In genomic region chr2:150656112-150656511, GRCm38 (mm10) we compare ENCODE assay signal across 23 mouse cellular contexts. TPM values are rescaled to one million over a fixed set of nuclear protein-coding genes. Genes with fewer than 3 reads are reported as not detected.
DNase-seq lines count a peak whose midpoint lies in the region; ATAC-seq and TF ChIP-seq lines count a peak whose summit lies in the region.
"Had no signal": no experiment of that assay in that cellular context is flagged by ENCODE, and none has a peak within 500 bp of the region (broad histone marks: within the 10 kb centered on the region; RNA-seq: fewer than 3 reads in every experiment).

No protein-coding gene starts in this region.

- peak overlapping the region; percentile 62; the same call in 1 of the 2 replicates for H3K27ac ChIP-seq in forebrain, embryonic 10.5 days
- no peak overlapping the region for H3K27ac ChIP-seq in forebrain, postnatal 0 days (ENCODE audit: low read depth, low read length)
- H3K27ac ChIP-seq in midbrain, embryonic 11.5 days (ENCODE audit: low read depth, low read length), result peak overlapping the region; percentile 1; the same call in 1 of the 2 replicates
- no peak overlapping the region for H3K27ac ChIP-seq in midbrain, postnatal 0 days (ENCODE audit: low read depth, low read length)
- H3K27ac ChIP-seq in liver, embryonic 15.5 days (replicated peaks), result peak overlapping the region; percentile 59

- DNase-seq in forebrain, embryonic 10.5 days (ENCODE audit: extremely low spot score, low spot score), result no peak
- DNase-seq in forebrain, postnatal 0 days, result no peak
- no peak for DNase-seq in midbrain, embryonic 11.5 days (ENCODE audit: low spot score, missing footprints)
- no peak for DNase-seq in midbrain, postnatal 0 days (ENCODE audit: low spot score)
- peak; percentile 33 for DNase-seq in splenic B cell, adult 2 months (ENCODE audit: low read depth, low spot score)
- DNase-seq in urinary bladder, postnatal 4 days (ENCODE audit: low spot score in 2 of 2), result no peak
- no peak for DNase-seq in cerebellum, postnatal 4 days (ENCODE audit: low spot score in 2 of 2)
- DNase-seq: adrenal gland, postnatal 36 days; cerebellum, adult 9-10 months; layer of hippocampus, postnatal 36 days; lung, adult 2 months; lung, postnatal 4 days; right cerebral cortex, postnatal 14 days had no signal

- H3K9ac ChIP-seq in forebrain, postnatal 0 days, result no peak overlapping the region
- no peak overlapping the region for H3K9ac ChIP-seq in midbrain, embryonic 11.5 days (ENCODE audit: low read length)
- no peak overlapping the region for H3K9ac ChIP-seq in midbrain, postnatal 0 days (replicated peaks; ENCODE audit: low read length, poor library complexity, severe bottlenecking)
- no peak overlapping the region for H3K9ac ChIP-seq in liver, embryonic 15.5 days

- no peak for ATAC-seq in forebrain, postnatal 0 days
- ATAC-seq in midbrain, embryonic 11.5 days (ENCODE audit: low FRiP score), result no peak
- ATAC-seq in midbrain, postnatal 0 days (ENCODE audit: low FRiP score), result no peak
- no peak for ATAC-seq in liver, embryonic 15.5 days (ENCODE audit: insufficient read depth)
- ATAC-seq: activated CD4-positive, CD25-positive, alpha-beta regulatory T cell, adult 4 months had no signal

- TF ChIP-seq CTCF in forebrain, postnatal 0 days (IDR thresholded peaks at IDR 0.05; ENCODE audit: low read depth), result no peak
- TF ChIP-seq CTCF in midbrain, postnatal 0 days (IDR thresholded peaks at IDR 0.05), result no peak

- H3K27me3 ChIP-seq in forebrain, embryonic 10.5 days (ENCODE audit: poor library complexity, severe bottlenecking), result no peaks in the 10 kb centered on the region
- H3K27me3 ChIP-seq in forebrain, postnatal 0 days (ENCODE audit: insufficient read depth, low read length), result no peaks in the 10 kb centered on the region
- no peaks in the 10 kb centered on the region for H3K27me3 ChIP-seq in midbrain, embryonic 11.5 days (ENCODE audit: control insufficient read depth, insufficient read depth, low read length)
- no peaks in the 10 kb centered on the region for H3K27me3 ChIP-seq in midbrain, postnatal 0 days (ENCODE audit: insufficient read depth, low read length)
- no peaks in the 10 kb centered on the region for H3K27me3 ChIP-seq in liver, embryonic 15.5 days
- H3K27me3 ChIP-seq in splenic B cell, adult 2 months (ENCODE audit: control insufficient read depth, insufficient read depth, low read length, poor library complexity, severe bottlenecking), result no peaks in the 10 kb centered on the region

- no peak overlapping the region for H3K4me2 ChIP-seq in forebrain, postnatal 0 days (ENCODE audit: low read depth)
- no peak overlapping the region for H3K4me2 ChIP-seq in midbrain, embryonic 11.5 days
- H3K4me2 ChIP-seq in midbrain, postnatal 0 days (ENCODE audit: low read depth, low read length, poor library complexity, severe bottlenecking), result no peak overlapping the region
- no peak overlapping the region for H3K4me2 ChIP-seq in liver, embryonic 15.5 days

- H3K4me1 ChIP-seq in forebrain, embryonic 10.5 days, result peaks cover 22% of the 10 kb centered on the region
- H3K4me1 ChIP-seq in forebrain, postnatal 0 days (ENCODE audit: insufficient read depth), result 0 out of 2 replicates have a peak, but pooled peaks cover 6% of the 10 kb centered on the region
- H3K4me1 ChIP-seq in midbrain, embryonic 11.5 days (ENCODE audit: control insufficient read depth, insufficient read depth, low read length), result peaks cover 4% of the 10 kb centered on the region
- H3K4me1 ChIP-seq in midbrain, postnatal 0 days (ENCODE audit: insufficient read depth, low read length), result no peaks in the 10 kb centered on the region
- H3K4me1 ChIP-seq in liver, embryonic 15.5 days (replicated peaks), result peaks cover 63% of the 10 kb centered on the region

- H3K36me3 ChIP-seq in forebrain, embryonic 10.5 days (replicated peaks), result no peaks in the 10 kb centered on the region; the same call in 1 of the 2 replicates
- no peaks in the 10 kb centered on the region for H3K36me3 ChIP-seq in forebrain, postnatal 0 days (ENCODE audit: insufficient read depth)
- H3K36me3 ChIP-seq in midbrain, embryonic 11.5 days (ENCODE audit: control insufficient read depth, insufficient read depth, low read length), result no peaks in the 10 kb centered on the region; the same call in 1 of the 2 replicates
- H3K36me3 ChIP-seq in midbrain, postnatal 0 days (ENCODE audit: insufficient read depth, low read length), result peaks cover 4% of the 10 kb centered on the region; the same call in 1 of the 2 replicates
- H3K36me3 ChIP-seq in liver, embryonic 15.5 days (replicated peaks), result peaks cover 65% of the 10 kb centered on the region
- H3K36me3 ChIP-seq in splenic B cell, adult 2 months (ENCODE audit: control insufficient read depth, insufficient read depth, low read length, poor library complexity, severe bottlenecking), result peaks cover 2% of the 10 kb centered on the region; the same call in 1 of the 2 replicates

- WGBS in forebrain, embryonic 10.5 days, result 93% methylated on average over 3 of the region's 3 CpGs
- 93% methylated on average over 3 of the region's 3 CpGs for WGBS in forebrain, postnatal 0 days
- 96% methylated on average over 3 of the region's 3 CpGs for WGBS in midbrain, embryonic 11.5 days
- 96% methylated on average over 3 of the region's 3 CpGs for WGBS in midbrain, postnatal 0 days
- 83% methylated on average over 3 of the region's 3 CpGs for WGBS in liver, embryonic 15.5 days (ENCODE audit: insufficient replicate concordance)

- H3K4me3 ChIP-seq in forebrain, embryonic 10.5 days, result no peak overlapping the region
- H3K4me3 ChIP-seq in forebrain, postnatal 0 days (ENCODE audit: low read depth, low read length), result no peak overlapping the region
- no peak overlapping the region for H3K4me3 ChIP-seq in midbrain, embryonic 11.5 days (ENCODE audit: low read depth, low read length)
- no peak overlapping the region for H3K4me3 ChIP-seq in midbrain, postnatal 0 days (ENCODE audit: low read depth, low read length)
- no peak overlapping the region for H3K4me3 ChIP-seq in liver, embryonic 15.5 days (replicated peaks)
- H3K4me3 ChIP-seq: myocyte had no signal

- peaks cover 3% of the 10 kb centered on the region; the same call in 1 of the 2 replicates for H3K9me3 ChIP-seq in forebrain, embryonic 10.5 days
- H3K9me3 ChIP-seq in forebrain, postnatal 0 days (ENCODE audit: low read length), result no peaks in the 10 kb centered on the region
- no peaks in the 10 kb centered on the region for H3K9me3 ChIP-seq in midbrain, embryonic 11.5 days (ENCODE audit: control insufficient read depth, low read length)
- no peaks in the 10 kb centered on the region for H3K9me3 ChIP-seq in midbrain, postnatal 0 days (ENCODE audit: low read length)
- no peaks in the 10 kb centered on the region for H3K9me3 ChIP-seq in liver, embryonic 15.5 days (replicated peaks)

RNA-seq across cellular contexts. Expression of gene Acss1, which starts 12.2 kb away (rescaled TPM):
- 14.1 and 17.6 TPM in 2 replicates for polyA plus RNA-seq in forebrain, embryonic 10.5 days (2016; fragmentation: Nextera tagmentation; extraction: Ambion mirVana)
- total RNA-seq in forebrain, postnatal 0 days (2014; rRNA removed), result 16.9 and 17.8 TPM in 2 replicates
- 8.2 and 14.1 TPM in 2 replicates for polyA plus RNA-seq in forebrain, postnatal 0 days (2015; fragmentation: Nextera tagmentation; extraction: Ambion mirVana)
- polyA plus RNA-seq in midbrain, embryonic 11.5 days (2014; fragmentation: Nextera tagmentation; extraction: Ambion mirVana), result 20.5 and 21.5 TPM in 2 replicates
- total RNA-seq in midbrain, postnatal 0 days (2014; rRNA removed), result 22.7 and 26.1 TPM in 2 replicates
- polyA plus RNA-seq in midbrain, postnatal 0 days (2015; fragmentation: Nextera tagmentation; extraction: Ambion mirVana), result 14.5 and 16.4 TPM in 2 replicates
- 45.3 and 50.8 TPM in 2 replicates for polyA plus RNA-seq in liver, embryonic 15.5 days (2015; fragmentation: Nextera tagmentation; extraction: Ambion mirVana)
- polyA plus RNA-seq: myocyte had no signal

RNA-seq across cellular contexts. Expression of gene Vsx1, which starts 33.0 kb away (rescaled TPM):
- 0.05 TPM in 1 of 2 replicates, not detected in the other for polyA plus RNA-seq in forebrain, embryonic 10.5 days (2016; fragmentation: Nextera tagmentation; extraction: Ambion mirVana)
- total RNA-seq in forebrain, postnatal 0 days (2014; rRNA removed), result not detected in 2 replicates
- polyA plus RNA-seq in forebrain, postnatal 0 days (2015; fragmentation: Nextera tagmentation; extraction: Ambion mirVana), result 0.06 and 0.13 TPM in 2 replicates
- polyA plus RNA-seq in midbrain, embryonic 11.5 days (2014; fragmentation: Nextera tagmentation; extraction: Ambion mirVana), result 0.31 and 0.33 TPM in 2 replicates
- 0.14 TPM in 1 of 2 replicates, not detected in the other for total RNA-seq in midbrain, postnatal 0 days (2014; rRNA removed)
- 0.07 and 0.11 TPM in 2 replicates for polyA plus RNA-seq in midbrain, postnatal 0 days (2015; fragmentation: Nextera tagmentation; extraction: Ambion mirVana)
- polyA plus RNA-seq in liver, embryonic 15.5 days (2015; fragmentation: Nextera tagmentation; extraction: Ambion mirVana), result not detected in 2 replicates
- total RNA-seq: adrenal gland, postnatal 36 days had no signal
- polyA plus RNA-seq: activated CD4-positive, CD25-positive, alpha-beta regulatory T cell, adult 4 months; gonadal fat pad, adult 2 months; heart, embryonic 16.5 days; kidney, embryonic 14.5 days; large intestine, adult 2 months; limb, embryonic 11.5 days; lung, adult 2 months; myocyte; stomach, embryonic 14.5 days; thymus, postnatal 0 days had no signal

RNA-seq across cellular contexts. Expression of gene Apmap, which starts 47.7 kb away (rescaled TPM):
- 34.2 and 34.9 TPM in 2 replicates for polyA plus RNA-seq in forebrain, embryonic 10.5 days (2016; fragmentation: Nextera tagmentation; extraction: Ambion mirVana)
- total RNA-seq in forebrain, postnatal 0 days (2014; rRNA removed), result 40.9 and 43.0 TPM in 2 replicates
- 53.5 and 56.1 TPM in 2 replicates for polyA plus RNA-seq in forebrain, postnatal 0 days (2015; fragmentation: Nextera tagmentation; extraction: Ambion mirVana)
- polyA plus RNA-seq in midbrain, embryonic 11.5 days (2014; fragmentation: Nextera tagmentation; extraction: Ambion mirVana), result 36.9 and 37.7 TPM in 2 replicates
- total RNA-seq in midbrain, postnatal 0 days (2014; rRNA removed), result 33.1 and 34.6 TPM in 2 replicates
- polyA plus RNA-seq in midbrain, postnatal 0 days (2015; fragmentation: Nextera tagmentation; extraction: Ambion mirVana), result 50.3 and 52.2 TPM in 2 replicates
- polyA plus RNA-seq in liver, embryonic 15.5 days (2015; fragmentation: Nextera tagmentation; extraction: Ambion mirVana), result 27.8 and 28.0 TPM in 2 replicates

Comparison
In these comparisons a context has a peak if more than half of its experiments do, and no peak if none do; other contexts are left out.
1. H3K27ac ChIP-seq: peak in forebrain, embryonic 10.5 days (single experiment), midbrain, embryonic 11.5 days (single experiment) and liver, embryonic 15.5 days (single experiment); none in forebrain, postnatal 0 days (single experiment) and midbrain, postnatal 0 days (single experiment).